24 mouse cellular contexts compared by ENCODE assay signal in genomic region chr17:8210170-8210569, GRCm38 (mm10). TPM values are rescaled to one million over a fixed set of nuclear protein-coding genes. Genes with fewer than 3 reads are reported as not detected.
DNase-seq lines count a peak whose midpoint lies in the region; ATAC-seq and TF ChIP-seq lines count a peak whose summit lies in the region.
"Had no signal": no experiment of that assay in that cellular context is flagged by ENCODE, and none has a peak within 500 bp of the region (broad histone marks: within the 10 kb centered on the region; RNA-seq: fewer than 3 reads in every experiment).

No protein-coding gene starts in this region.

- WGBS in spleen, adult 2 months = 36% methylated on average over 3 of the region's 3 CpGs
- 53% methylated on average over 3 of the region's 3 CpGs for WGBS in thymus, adult 2 months

- H3K4me3 ChIP-seq in spleen, adult 2 months (ENCODE audit: extremely low read depth, insufficient read depth, insufficient read length) = no peak overlapping the region
- no peak overlapping the region for H3K4me3 ChIP-seq in thymus, adult 2 months (ENCODE audit: control insufficient read depth, insufficient read depth, low read length)
- H3K4me3 ChIP-seq: embryonic facial prominence, embryonic 15.5 days; erythroblast, embryonic 14.5 days; forebrain, embryonic 12.5 days; heart, embryonic 15.5 days; hindbrain, embryonic 10.5 days had no signal

- 0 out of 2 replicates have a peak overlapping the region, but pooled peaks have one; percentile 14 for H3K27ac ChIP-seq in spleen, adult 2 months (ENCODE audit: insufficient read depth, low read length)
- no peak overlapping the region for H3K27ac ChIP-seq in thymus, adult 2 months (ENCODE audit: control insufficient read depth, insufficient read depth, low read length)
- H3K27ac ChIP-seq: embryonic facial prominence, embryonic 15.5 days; forebrain, embryonic 12.5 days; heart, embryonic 15.5 days; hindbrain, embryonic 10.5 days; hindbrain, embryonic 14.5 days had no signal

- DNase-seq in spleen, adult 2 months (ENCODE audit: low read depth in 1 of 2, low spot score in 2 of 2) = peak in 1 of 2 experiments; percentile 43
- DNase-seq in spleen, postnatal 14 days (ENCODE audit: low spot score in 2 of 2) = no peak
- DNase-seq in thymus, adult 2 months = no peak
- DNase-seq in thymus, postnatal 10 days (ENCODE audit: low spot score in 2 of 2) = no peak
- no peak for DNase-seq in kidney, postnatal 36 days
- DNase-seq: adrenal gland, adult 2 months; adrenal gland, postnatal 25 days; cerebellum, adult 2 months; cerebellum, postnatal 10 days; gastrocnemius, postnatal 10 days; heart, adult 18-20 months; heart, postnatal 14 days had no signal

- no peaks in the 10 kb centered on the region for H3K27me3 ChIP-seq in spleen, adult 2 months (ENCODE audit: control insufficient read depth, insufficient read depth, low read length)
- no peaks in the 10 kb centered on the region for H3K27me3 ChIP-seq in thymus, adult 2 months (ENCODE audit: control insufficient read depth, insufficient read depth, low read length)
- H3K27me3 ChIP-seq: embryonic facial prominence, embryonic 15.5 days; forebrain, embryonic 12.5 days had no signal

- TF ChIP-seq CTCF in spleen, adult 2 months (IDR thresholded peaks at IDR 0.05; ENCODE audit: extremely low read depth, insufficient read depth, insufficient read length, insufficient replicate concordance) = no peak
- TF ChIP-seq CTCF in thymus, adult 2 months (IDR thresholded peaks at IDR 0.05; ENCODE audit: borderline replicate concordance, control insufficient read depth, extremely low read depth, insufficient read depth, low read length, poor library complexity) = no peak

- H3K4me1 ChIP-seq in spleen, adult 2 months (ENCODE audit: control insufficient read depth, insufficient read depth, insufficient read length) = peaks cover 16% of the 10 kb centered on the region; the same call in 1 of the 2 replicates
- 0 out of 2 replicates have a peak, but pooled peaks cover 4% of the 10 kb centered on the region for H3K4me1 ChIP-seq in thymus, adult 2 months (replicated peaks; ENCODE audit: control insufficient read depth, insufficient read depth, low read length)
- H3K4me1 ChIP-seq: embryonic facial prominence, embryonic 15.5 days; forebrain, embryonic 12.5 days; heart, embryonic 15.5 days; hindbrain, embryonic 10.5 days had no signal

- no peak for TF ChIP-seq POLR2A in spleen, adult 2 months (IDR thresholded peaks at IDR 0.05; ENCODE audit: low read depth, low read length)
- no peak for TF ChIP-seq POLR2A in thymus, adult 2 months (IDR thresholded peaks at IDR 0.05; ENCODE audit: control insufficient read depth, extremely low read depth, insufficient read depth, low read length, poor library complexity)

- ATAC-seq in CD4-positive, CD25-positive, alpha-beta regulatory T cell, adult 4 months = peak; percentile 62
- ATAC-seq in inflammation-experienced regulatory T-cells, adult 6 months = peak; percentile 68
- ATAC-seq: forebrain, embryonic 16.5 days; Patski had no signal

- no peaks in the 10 kb centered on the region for H3K36me3 ChIP-seq in spleen, adult 2 months (ENCODE audit: control insufficient read depth, insufficient read depth, low read length)
- H3K36me3 ChIP-seq in thymus, adult 2 months (ENCODE audit: control insufficient read depth, insufficient read depth, low read length) = no peaks in the 10 kb centered on the region
- H3K36me3 ChIP-seq: embryonic facial prominence, embryonic 15.5 days; forebrain, embryonic 12.5 days; heart, embryonic 15.5 days; hindbrain, embryonic 10.5 days had no signal

RNA-seq across cellular contexts. Expression of gene Ccr6, which starts 25.7 kb away (rescaled TPM):
- polyA plus RNA-seq in spleen, adult 2 months (2012; rRNA removed) = 43.7 and 44.4 TPM in 2 replicates
- 100 to 1,000 TPM in 1 of 2 experiments, 10 to 100 TPM in 1; 90.4 to 125 TPM for polyA plus RNA-seq in CD4-positive, CD25-positive, alpha-beta regulatory T cell, adult 4 months (2017; shearing (Covaris generic))
- polyA plus RNA-seq in inflammation-experienced regulatory T-cells, adult 6 months (2017; shearing (Covaris generic)) = 100 to 1,000 TPM in 2 of 3 experiments, 10 to 100 TPM in 1; 42.1 to 112 (median 100) TPM
- polyA plus RNA-seq in thymus, adult 2 months (2012; rRNA removed) = 12.1 and 13.6 TPM in 2 replicates
- polyA plus RNA-seq: cerebellum, adult 2 months; embryonic facial prominence, embryonic 11.5 days; embryonic facial prominence, embryonic 15.5 days; erythroblast, embryonic 14.5 days; forebrain, embryonic 12.5 days; forebrain, embryonic 16.5 days; heart, embryonic 11.5 days; hindbrain, embryonic 10.5 days; hindbrain, embryonic 14.5 days; Patski had no signal

RNA-seq across cellular contexts. Expression of gene Fgfr1op, which starts 44.9 kb away (rescaled TPM):
- polyA plus RNA-seq in spleen, adult 2 months (2012; rRNA removed) = 1.9 and 2.2 TPM in 2 replicates
- 10 to 100 TPM; 24.8 to 27.1 TPM for polyA plus RNA-seq in CD4-positive, CD25-positive, alpha-beta regulatory T cell, adult 4 months (2017; shearing (Covaris generic))
- 10 to 100 TPM; 22.8 to 31.0 (median 24.2) TPM for polyA plus RNA-seq in inflammation-experienced regulatory T-cells, adult 6 months (2017; shearing (Covaris generic))
- polyA plus RNA-seq in thymus, adult 2 months (2012; rRNA removed) = 6.4 and 6.6 TPM in 2 replicates
